ENCODE assay signal across 12 mouse cellular contexts in genomic region chr17:44327279-44328146, GRCm38 (mm10).
A peak's percentile ranks its signal among the peaks of the same experiment; 100 is the strongest.
DNase-seq lines count a peak whose midpoint lies in the region; ATAC-seq lines count a peak whose summit lies in the region.
"Had no signal": no experiment of that assay in that cellular context is flagged by ENCODE, and none has a peak within 500 bp of the region (broad histone marks: within the 10 kb centered on the region; RNA-seq: fewer than 3 reads in every experiment).

No protein-coding gene starts in this region.

- no peaks in the 10 kb centered on the region for H3K27me3 ChIP-seq in kidney, embryonic 16.5 days (ENCODE audit: insufficient read depth, low read length)
- no peaks in the 10 kb centered on the region for H3K27me3 ChIP-seq in embryonic facial prominence, embryonic 10.5 days (replicated peaks; ENCODE audit: low read depth, poor library complexity, severe bottlenecking)
- no peaks in the 10 kb centered on the region for H3K27me3 ChIP-seq in hindbrain, embryonic 15.5 days
- H3K27me3 ChIP-seq in neural tube, embryonic 15.5 days (replicated peaks): no peaks in the 10 kb centered on the region

- no peak for ATAC-seq in kidney, embryonic 16.5 days (ENCODE audit: low FRiP score, low TSS enrichment)
- ATAC-seq in hindbrain, embryonic 15.5 days (ENCODE audit: low FRiP score, low read depth): 0 out of 2 replicates have a peak, but pooled peaks have one; percentile 63
- no peak for ATAC-seq in neural tube, embryonic 15.5 days (ENCODE audit: low FRiP score)
- ATAC-seq: CD4-positive, CD25-positive, alpha-beta regulatory T cell, adult 4 months had no signal

- peaks cover 7% of the 10 kb centered on the region; the same call in 1 of the 2 replicates for H3K4me1 ChIP-seq in kidney, embryonic 16.5 days (ENCODE audit: insufficient read depth, low read length)
- peaks cover 15% of the 10 kb centered on the region for H3K4me1 ChIP-seq in embryonic facial prominence, embryonic 10.5 days
- peaks cover 10% of the 10 kb centered on the region for H3K4me1 ChIP-seq in hindbrain, embryonic 15.5 days (replicated peaks)
- H3K4me1 ChIP-seq in neural tube, embryonic 15.5 days: no peaks in the 10 kb centered on the region
- H3K4me1 ChIP-seq: heart, embryonic 10.5 days had no signal

- no peak overlapping the region for H3K27ac ChIP-seq in kidney, embryonic 16.5 days (ENCODE audit: low read length)
- peak overlapping the region; percentile 65 for H3K27ac ChIP-seq in embryonic facial prominence, embryonic 10.5 days (replicated peaks)
- peak overlapping the region; percentile 15; the same call in 1 of the 2 replicates for H3K27ac ChIP-seq in hindbrain, embryonic 15.5 days (replicated peaks)
- no peak overlapping the region for H3K27ac ChIP-seq in neural tube, embryonic 15.5 days (replicated peaks)
- H3K27ac ChIP-seq: heart, embryonic 10.5 days; left cerebral cortex, adult 2 months had no signal

- WGBS in kidney, embryonic 16.5 days: 36% methylated on average over 10 of the region's 10 CpGs
- 51% methylated on average over 10 of the region's 10 CpGs for WGBS in embryonic facial prominence, embryonic 10.5 days
- 41% methylated on average over 10 of the region's 10 CpGs for WGBS in hindbrain, embryonic 15.5 days
- 30% methylated on average over 10 of the region's 10 CpGs for WGBS in neural tube, embryonic 15.5 days

- DNase-seq in kidney, adult 8-10 months: no peak
- DNase-seq in embryonic facial prominence, embryonic 10.5 days (ENCODE audit: low spot score): peak; percentile 46
- DNase-seq in cerebellum, adult 9-10 months: no peak
- DNase-seq in cerebellum, adult 18-20 months: no peak
- no peak for DNase-seq in spleen, postnatal 10 days (ENCODE audit: low spot score in 2 of 2)
- DNase-seq: kidney, adult 18-20 months had no signal

- no peaks in the 10 kb centered on the region for H3K9me3 ChIP-seq in kidney, embryonic 16.5 days (ENCODE audit: low read length)
- no peaks in the 10 kb centered on the region for H3K9me3 ChIP-seq in embryonic facial prominence, embryonic 10.5 days
- no peaks in the 10 kb centered on the region for H3K9me3 ChIP-seq in hindbrain, embryonic 15.5 days
- no peaks in the 10 kb centered on the region for H3K9me3 ChIP-seq in neural tube, embryonic 15.5 days (replicated peaks)
- H3K9me3 ChIP-seq: heart, embryonic 10.5 days had no signal

- no peaks in the 10 kb centered on the region for H3K36me3 ChIP-seq in kidney, embryonic 16.5 days (ENCODE audit: insufficient read depth, low read length)
- no peaks in the 10 kb centered on the region for H3K36me3 ChIP-seq in embryonic facial prominence, embryonic 10.5 days (replicated peaks)
- H3K36me3 ChIP-seq in hindbrain, embryonic 15.5 days: no peaks in the 10 kb centered on the region
- H3K36me3 ChIP-seq in neural tube, embryonic 15.5 days: no peaks in the 10 kb centered on the region
- H3K36me3 ChIP-seq: heart, embryonic 10.5 days had no signal

- no peak overlapping the region; the same call in 1 of the 2 replicates for H3K4me3 ChIP-seq in kidney, embryonic 16.5 days (ENCODE audit: low read length)
- H3K4me3 ChIP-seq in embryonic facial prominence, embryonic 10.5 days: no peak overlapping the region
- H3K4me3 ChIP-seq in hindbrain, embryonic 15.5 days: no peak overlapping the region
- no peak overlapping the region for H3K4me3 ChIP-seq in neural tube, embryonic 15.5 days (replicated peaks)
- H3K4me3 ChIP-seq: heart, embryonic 10.5 days; left cerebral cortex, adult 2 months had no signal

- H3K9ac ChIP-seq in kidney, embryonic 16.5 days (replicated peaks; ENCODE audit: low read length): no peak overlapping the region
- no peak overlapping the region for H3K9ac ChIP-seq in hindbrain, embryonic 15.5 days
- no peak overlapping the region for H3K9ac ChIP-seq in neural tube, embryonic 15.5 days (replicated peaks)

- peak overlapping the region; percentile 29; the same call in 1 of the 2 replicates for H3K4me2 ChIP-seq in kidney, embryonic 16.5 days (replicated peaks; ENCODE audit: low read depth, low read length)
- H3K4me2 ChIP-seq in hindbrain, embryonic 15.5 days: peak overlapping the region; percentile 15; the same call in 1 of the 2 replicates
- peak overlapping the region; percentile 17 for H3K4me2 ChIP-seq in neural tube, embryonic 15.5 days

Comparison
In these comparisons a context has a peak if more than half of its experiments do, and no peak if none do; other contexts are left out.
1. H3K27ac ChIP-seq: peak in embryonic facial prominence, embryonic 10.5 days (single experiment) and hindbrain, embryonic 15.5 days (single experiment); none in kidney, embryonic 16.5 days (single experiment) and neural tube, embryonic 15.5 days (single experiment).
2. Peak in every context shown above with its lines, with median percentiles within 50 percentile points of each other: H3K4me2 ChIP-seq.